Mouse (Mus musculus): Measurements from ENCODE around the gene Dnaja4. TPM values are rescaled to one million over a fixed set of nuclear protein-coding genes. Genes with fewer than 3 reads are reported as not detected.
A peak's percentile ranks its signal among the peaks of the same experiment; 100 is the strongest.
"Not testable (repeated sequence)": the region's sequence is repeated elsewhere in the genome, so short reads cannot be mapped to it uniquely, and the experiment has no call there.

The Dnaja4 gene
- polyA plus RNA-seq, 1 experiment from 2014 or later: 6.9 TPM

DNA sequence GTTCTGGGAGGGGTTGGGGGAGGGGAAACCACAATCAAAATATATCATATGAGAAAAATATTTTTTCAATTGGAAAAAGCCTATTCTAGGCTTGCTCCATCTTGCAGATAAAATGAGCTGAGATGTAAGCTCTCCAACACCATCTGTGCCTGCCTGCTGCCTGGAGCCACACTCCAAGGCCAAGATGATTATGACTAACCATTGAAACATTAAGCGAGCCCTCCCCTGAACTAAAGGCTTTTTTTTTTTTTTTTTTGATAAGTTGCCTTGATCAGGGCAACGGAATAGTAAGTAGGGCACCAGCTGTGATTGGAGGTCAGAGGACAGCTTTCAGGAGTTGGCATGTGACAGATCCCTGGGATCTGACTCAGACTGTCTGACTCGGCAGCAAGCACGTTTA lies 30.2 kb upstream of the Dnaja4 start:
- Histone ChIP-seq H3K36me3 (ENCODE audit: control insufficient read depth, insufficient read depth) (no peaks in the 10 kb centered on the region), H3K4me3 (replicated peaks; ENCODE audit: low read length) (no peak overlapping the region), H3K9ac (replicated peaks; ENCODE audit: low read depth, low read length) (no peak overlapping the region), H3K27ac (ENCODE audit: low read length) (no peak overlapping the region), H3K4me1 (replicated peaks; ENCODE audit: control insufficient read depth, insufficient read depth, low read length) (peaks cover 4% of the 10 kb centered on the region; the same call in 1 of the 2 replicates), H3K4me2 (ENCODE audit: low read length) (no peak overlapping the region), H3K9me3 (ENCODE audit: control insufficient read depth, low read length) (no peaks in the 10 kb centered on the region), H3K27me3 (replicated peaks; ENCODE audit: control insufficient read depth, insufficient read depth, low read length) (no peaks in the 10 kb centered on the region)
- 56% methylated on average over 4 of the region's 4 CpGs for WGBS
- ATAC-seq: peak; percentile 70

- Histone ChIP-seq H3K9me3 (ENCODE audit: control insufficient read depth, low read length) (no peaks in the 10 kb centered on the region), H3K4me3 (replicated peaks; ENCODE audit: low read length) (no peak overlapping the region), H3K27ac (ENCODE audit: low read length) (no peak overlapping the region), H3K4me1 (replicated peaks; ENCODE audit: control insufficient read depth, insufficient read depth, low read length) (peaks cover 6% of the 10 kb centered on the region; the same call in 1 of the 2 replicates), H3K4me2 (ENCODE audit: low read length) (no peak overlapping the region), H3K27me3 (replicated peaks; ENCODE audit: control insufficient read depth, insufficient read depth, low read length) (no peaks in the 10 kb centered on the region), H3K9ac (replicated peaks; ENCODE audit: low read depth, low read length) (no peak overlapping the region), H3K36me3 (ENCODE audit: control insufficient read depth, insufficient read depth) (no peaks in the 10 kb centered on the region)
- WGBS: 85% methylated on average over 3 of the region's 3 CpGs
- no peak for ATAC-seq
These were observed 26.7 kb upstream of the Dnaja4 start for GRCm38 (mm10) chr9:54671962-54672361.

DNA sequence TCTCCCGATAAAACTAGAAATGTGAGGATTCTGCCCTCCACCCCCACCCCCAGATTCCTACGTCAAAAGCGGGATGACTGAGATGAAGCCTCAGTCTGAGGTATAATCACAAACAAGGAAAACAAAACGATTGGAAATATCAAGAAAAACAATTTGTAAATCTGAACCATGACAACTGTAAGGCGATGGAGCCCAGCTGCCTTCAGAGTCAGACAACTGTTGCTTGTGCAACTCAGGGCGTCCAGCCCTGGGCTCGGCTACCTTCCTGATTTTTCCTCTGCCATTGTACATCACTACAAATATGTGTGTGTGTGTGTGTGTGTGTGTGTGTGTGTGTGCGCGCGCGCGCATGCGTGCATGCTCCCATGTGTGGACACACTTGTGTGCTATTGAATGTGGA lies 24.8 kb upstream of the Dnaja4 start:
- no peak overlapping the region for H3K4me2 ChIP-seq (ENCODE audit: low read length)

DNA sequence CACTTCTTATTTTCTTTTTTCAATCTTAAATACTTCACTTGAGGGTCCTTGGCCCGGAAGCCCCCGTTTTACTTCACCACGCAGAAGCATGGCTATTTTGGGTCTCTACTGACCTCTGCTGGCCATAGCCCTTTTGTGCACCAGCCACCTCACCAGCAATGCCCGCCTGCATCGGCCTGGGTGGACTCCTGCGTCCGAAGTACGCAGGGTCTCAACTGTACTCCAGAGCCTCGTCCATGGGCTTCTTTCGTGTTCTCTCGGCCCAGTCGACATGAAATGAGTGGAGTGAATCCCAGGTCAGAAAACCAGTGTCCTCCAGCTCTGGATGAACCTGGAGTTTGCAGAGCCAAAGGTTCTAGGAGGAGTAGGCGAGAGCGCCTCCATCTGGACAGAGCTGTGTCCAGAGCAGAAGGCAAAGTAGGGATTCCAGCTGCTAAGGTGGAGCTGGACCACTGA lies 22.1 kb upstream of the Dnaja4 start:
- Histone ChIP-seq H3K36me3 (ENCODE audit: control insufficient read depth, insufficient read depth) (no peaks in the 10 kb centered on the region), H3K4me2 (ENCODE audit: low read length) (peak overlapping the region; percentile 53), H3K9ac (replicated peaks; ENCODE audit: low read depth, low read length) (0 out of 2 replicates have a peak overlapping the region, but pooled peaks have one; percentile 27), H3K4me3 (replicated peaks; ENCODE audit: low read length) (peak overlapping the region; percentile 25), H3K9me3 (ENCODE audit: control insufficient read depth, low read length) (no peaks in the 10 kb centered on the region), H3K27ac (ENCODE audit: low read length) (no peak overlapping the region), H3K27me3 (replicated peaks; ENCODE audit: control insufficient read depth, insufficient read depth, low read length) (no peaks in the 10 kb centered on the region), H3K4me1 (replicated peaks; ENCODE audit: control insufficient read depth, insufficient read depth, low read length) (0 out of 2 replicates have a peak, but pooled peaks cover 3% of the 10 kb centered on the region)
- WGBS: 2% methylated on average over 14 of the region's 14 CpGs
- peak; percentile 79 for ATAC-seq

More for the DNA sequence above, 24.8 kb upstream of the Dnaja4 start:
- H3K4me3 ChIP-seq (replicated peaks; ENCODE audit: low read length): no peak overlapping the region
- no peaks in the 10 kb centered on the region for H3K9me3 ChIP-seq (ENCODE audit: control insufficient read depth, low read length)
- ATAC-seq: no peak
- H3K27me3 ChIP-seq (replicated peaks; ENCODE audit: control insufficient read depth, insufficient read depth, low read length): no peaks in the 10 kb centered on the region
- no peak overlapping the region for H3K9ac ChIP-seq (replicated peaks; ENCODE audit: low read depth, low read length)
- peaks cover 3% of the 10 kb centered on the region; the same call in 1 of the 2 replicates for H3K4me1 ChIP-seq (replicated peaks; ENCODE audit: control insufficient read depth, insufficient read depth, low read length)
- no peak overlapping the region for H3K27ac ChIP-seq (ENCODE audit: low read length)
- WGBS: 88% methylated on average over 13 of the region's 13 CpGs
- H3K36me3 ChIP-seq (ENCODE audit: control insufficient read depth, insufficient read depth): no peaks in the 10 kb centered on the region

- Histone ChIP-seq H3K9ac (replicated peaks; ENCODE audit: low read depth, low read length) (no peak overlapping the region), H3K4me3 (replicated peaks; ENCODE audit: low read length) (no peak overlapping the region), H3K4me1 (replicated peaks; ENCODE audit: control insufficient read depth, insufficient read depth, low read length) (no peaks in the 10 kb centered on the region), H3K27ac (ENCODE audit: low read length) (no peak overlapping the region), H3K4me2 (ENCODE audit: low read length) (no peak overlapping the region), H3K27me3 (replicated peaks; ENCODE audit: control insufficient read depth, insufficient read depth, low read length) (no peaks in the 10 kb centered on the region), H3K9me3 (ENCODE audit: control insufficient read depth, low read length) (no peaks in the 10 kb centered on the region), H3K36me3 (ENCODE audit: control insufficient read depth, insufficient read depth) (no peaks in the 10 kb centered on the region)
- peak; percentile 28; the same call in 1 of the 2 replicates for ATAC-seq
- 46% methylated on average over 2 of the region's 4 CpGs for WGBS
These were observed 15.8 kb upstream of the Dnaja4 start for GRCm38 (mm10) chr9:54682846-54683245.

DNA sequence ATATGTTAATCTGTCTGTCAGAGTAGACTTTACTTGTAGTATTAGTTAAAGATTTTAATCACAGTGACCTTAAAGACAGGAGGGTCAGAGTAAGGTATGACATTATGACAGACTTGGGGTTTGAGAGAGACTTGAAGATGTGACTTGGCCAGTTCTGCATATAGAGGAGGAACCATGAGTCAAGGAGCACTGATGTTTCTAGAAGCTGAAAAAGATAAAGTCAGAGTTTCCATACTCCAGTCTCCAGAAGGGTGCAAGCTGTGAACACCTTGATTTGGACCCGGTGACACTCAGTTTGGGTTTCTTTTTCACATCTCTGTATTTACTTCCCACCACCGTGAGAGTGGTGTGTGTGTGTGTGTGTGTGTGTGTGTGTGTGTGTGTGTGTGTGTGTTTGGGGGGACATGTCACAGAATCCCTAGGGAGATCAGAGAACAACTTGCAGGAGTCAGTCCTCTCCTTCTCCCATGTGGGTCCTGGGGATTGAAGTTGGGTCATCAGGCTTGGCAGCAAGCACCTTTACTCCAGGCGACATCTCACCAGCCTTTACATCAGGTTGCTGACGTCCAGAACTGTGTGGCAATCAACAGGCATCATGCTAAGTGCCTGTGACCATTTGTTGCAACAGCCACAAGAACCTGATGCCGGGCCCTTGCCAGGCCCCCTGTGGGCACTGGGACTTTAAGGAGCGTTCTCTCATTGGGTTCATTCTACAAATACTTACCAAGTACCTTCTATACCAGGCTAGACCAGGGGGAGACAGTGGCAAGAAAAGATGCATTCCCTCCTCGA lies 14.7 kb upstream of the Dnaja4 start:
- Histone ChIP-seq H3K4me1 (replicated peaks; ENCODE audit: control insufficient read depth, insufficient read depth, low read length) (no peaks in the 10 kb centered on the region), H3K27ac (ENCODE audit: low read length) (no peak overlapping the region), H3K4me2 (ENCODE audit: low read length) (no peak overlapping the region), H3K4me3 (replicated peaks; ENCODE audit: low read length) (no peak overlapping the region), H3K9me3 (ENCODE audit: control insufficient read depth, low read length) (no peaks in the 10 kb centered on the region), H3K9ac (replicated peaks; ENCODE audit: low read depth, low read length) (no peak overlapping the region), H3K36me3 (ENCODE audit: control insufficient read depth, insufficient read depth) (no peaks in the 10 kb centered on the region), H3K27me3 (replicated peaks; ENCODE audit: control insufficient read depth, insufficient read depth, low read length) (no peaks in the 10 kb centered on the region)
- 83% methylated on average over 7 of the region's 7 CpGs for WGBS
- ATAC-seq: no peak

DNA sequence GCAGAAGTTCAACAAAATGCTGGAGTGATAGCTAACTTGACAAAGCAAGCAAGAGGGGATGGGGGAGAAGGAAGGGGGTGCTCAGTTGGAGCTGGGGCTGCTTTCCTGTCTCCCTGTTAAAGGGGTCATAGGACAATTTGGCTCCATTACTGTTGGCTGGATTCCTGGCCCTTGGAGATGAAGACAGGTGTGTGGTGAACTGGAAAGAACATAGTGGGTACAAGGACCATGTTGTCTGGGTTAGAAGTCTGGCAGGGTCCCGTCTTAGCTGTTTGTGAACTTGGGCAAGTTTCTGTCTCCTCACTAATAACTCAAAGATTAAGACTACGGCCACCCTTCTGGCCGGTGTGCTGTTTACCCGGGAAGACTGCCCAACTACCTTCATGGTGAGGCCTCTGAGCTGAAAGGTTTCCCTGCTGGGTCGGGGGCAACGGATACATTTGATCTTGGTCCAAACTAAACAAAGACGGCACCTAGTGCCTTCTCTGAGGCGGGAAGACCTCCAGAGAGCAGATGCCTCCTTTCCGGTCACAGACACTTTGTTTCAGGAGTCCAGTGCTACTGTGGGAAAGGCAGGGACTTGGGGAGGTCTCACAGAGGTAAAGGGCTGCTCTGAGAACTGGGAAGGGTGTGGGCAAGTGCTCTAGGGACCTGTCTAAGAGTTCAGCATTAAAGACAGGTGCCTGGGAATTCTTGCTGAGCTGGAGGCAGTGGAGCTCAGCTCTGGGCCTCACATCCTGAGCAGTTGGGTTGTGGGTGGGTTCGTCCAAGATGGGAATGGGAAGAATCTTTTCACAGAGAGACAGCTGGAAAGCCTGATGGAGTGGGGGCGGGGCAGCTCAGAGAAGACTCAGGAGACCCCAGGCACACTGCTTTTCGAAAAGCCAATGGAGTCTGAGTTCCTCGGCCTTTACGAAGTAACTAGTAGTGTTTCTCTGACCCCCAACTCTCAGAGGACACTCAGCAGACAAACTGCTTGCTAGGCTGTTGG lies 11.1 kb upstream of the Dnaja4 start:
- Histone ChIP-seq H3K36me3 (ENCODE audit: control insufficient read depth, insufficient read depth) (no peaks in the 10 kb centered on the region), H3K9me3 (ENCODE audit: control insufficient read depth, low read length) (no peaks in the 10 kb centered on the region), H3K4me1 (replicated peaks; ENCODE audit: control insufficient read depth, insufficient read depth, low read length) (peaks cover 5% of the 10 kb centered on the region), H3K4me3 (replicated peaks; ENCODE audit: low read length) (no peak overlapping the region), H3K4me2 (ENCODE audit: low read length) (no peak overlapping the region), H3K27ac (ENCODE audit: low read length) (no peak overlapping the region), H3K9ac (replicated peaks; ENCODE audit: low read depth, low read length) (no peak overlapping the region), H3K27me3 (replicated peaks; ENCODE audit: control insufficient read depth, insufficient read depth, low read length) (no peaks in the 10 kb centered on the region)
- no peak for ATAC-seq
- 65% methylated on average over 14 of the region's 14 CpGs for WGBS

- no peaks in the 10 kb centered on the region for H3K9me3 ChIP-seq (ENCODE audit: control insufficient read depth, low read length)
- WGBS: 76% methylated on average over 8 of the region's 8 CpGs
- H3K4me3 ChIP-seq (replicated peaks; ENCODE audit: low read length): no peak overlapping the region
- no peak overlapping the region for H3K27ac ChIP-seq (ENCODE audit: low read length)
- no peak overlapping the region for H3K4me2 ChIP-seq (ENCODE audit: low read length)
- H3K9ac ChIP-seq (replicated peaks; ENCODE audit: low read depth, low read length): no peak overlapping the region
- no peaks in the 10 kb centered on the region for H3K36me3 ChIP-seq (ENCODE audit: control insufficient read depth, insufficient read depth)
- no peaks in the 10 kb centered on the region for H3K27me3 ChIP-seq (replicated peaks; ENCODE audit: control insufficient read depth, insufficient read depth, low read length)
- ATAC-seq: no peak
- peaks cover 5% of the 10 kb centered on the region for H3K4me1 ChIP-seq (replicated peaks; ENCODE audit: control insufficient read depth, insufficient read depth, low read length)
These were observed 9.2 kb upstream of the Dnaja4 start for GRCm38 (mm10) chr9:54689446-54689845.

DNA sequence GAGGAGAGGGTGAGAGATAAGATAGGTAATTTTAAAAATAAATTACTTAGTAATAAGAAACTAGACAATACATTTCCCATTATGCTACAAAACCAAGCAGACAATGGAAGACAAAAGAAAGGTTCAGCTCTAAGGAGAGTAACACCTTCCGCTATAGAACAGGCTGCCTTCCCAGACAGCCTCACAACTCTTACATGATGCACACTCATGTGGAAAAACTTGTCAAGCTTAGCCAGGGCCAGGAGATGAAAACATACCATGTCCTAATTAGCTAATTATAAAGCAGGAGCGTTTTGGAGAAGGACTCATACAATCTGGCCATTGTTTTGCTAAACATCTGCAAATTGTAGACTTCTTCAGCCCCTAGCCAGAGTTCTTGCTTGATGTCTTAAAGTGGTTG lies 8.0 kb upstream of the Dnaja4 start:
- not testable (repeated sequence) for H3K9me3 ChIP-seq (ENCODE audit: control insufficient read depth, low read length); H3K36me3 ChIP-seq (ENCODE audit: control insufficient read depth, insufficient read depth); H3K4me1 ChIP-seq (replicated peaks; ENCODE audit: control insufficient read depth, insufficient read depth, low read length); H3K27me3 ChIP-seq (replicated peaks; ENCODE audit: control insufficient read depth, insufficient read depth, low read length); H3K4me3 ChIP-seq (replicated peaks; ENCODE audit: low read length); H3K4me2 ChIP-seq (ENCODE audit: low read length); H3K27ac ChIP-seq (ENCODE audit: low read length); H3K9ac ChIP-seq (replicated peaks; ENCODE audit: low read depth, low read length)
- ATAC-seq: peak; percentile 33; the same call in 1 of the 2 replicates
- 28% methylated on average over 2 of the region's 2 CpGs for WGBS

All from forebrain, embryonic 16.5 days (tissue).